Mouse (Mus musculus): ENCODE measurements at regions not wholly inside any gene's neighbourhood (a gene's known extent, or its start where the extent isn't known, plus 50 kb on each side); places are given as distances from the start of the nearest gene placed in this dataset.

DNA sequence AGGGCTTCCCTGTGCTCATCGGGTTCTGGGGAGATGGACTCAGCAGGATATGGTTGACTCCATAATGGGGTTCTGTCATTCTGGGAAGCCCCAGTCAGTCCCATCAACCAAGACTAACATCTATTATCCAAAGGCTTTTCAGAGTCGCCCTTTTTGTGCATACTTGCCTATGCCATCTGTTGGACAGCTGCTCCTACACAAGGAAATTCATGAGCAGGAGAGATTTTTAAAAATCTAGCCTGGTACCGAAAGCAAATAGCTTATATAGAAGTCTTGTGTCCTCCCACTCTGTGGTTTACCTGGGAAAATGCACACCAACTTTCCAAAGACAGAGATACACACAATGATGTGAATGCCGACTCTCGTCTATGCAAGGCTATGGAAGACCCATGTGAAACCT lies 95.4 kb upstream of the Npas2 start:
- no peak for ATAC-seq (replicated peaks; ENCODE audit: poor library complexity, severe bottlenecking)

DNA sequence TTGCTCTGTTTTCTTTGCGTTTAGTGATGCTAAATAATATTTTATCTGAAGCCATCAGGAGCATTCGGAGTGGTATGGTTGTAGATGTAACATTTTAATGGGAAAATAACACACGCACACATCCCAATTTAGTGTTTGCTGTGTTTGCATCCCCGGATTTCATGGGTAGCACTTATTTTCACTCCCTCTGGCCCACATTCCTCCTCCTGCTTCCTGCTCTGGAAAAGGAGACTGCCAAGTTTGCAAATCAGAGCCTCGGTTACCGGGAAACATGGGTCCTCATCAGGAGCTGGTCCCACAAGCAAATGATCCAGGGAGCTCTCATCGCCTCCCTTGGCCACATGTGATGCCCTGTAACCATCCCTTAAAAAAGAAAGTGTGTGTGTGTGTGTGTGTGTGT lies 94.3 kb upstream of the Npas2 start:
- no peak for ATAC-seq (replicated peaks; ENCODE audit: poor library complexity, severe bottlenecking)

GRCm38 (mm10) chr1:39100492-39100891 lies 93.0 kb upstream of the Npas2 start:
- ATAC-seq (replicated peaks; ENCODE audit: poor library complexity, severe bottlenecking): no peak

GRCm38 (mm10) chr1:39102126-39102905 lies 91.2 kb upstream of the Npas2 start:
- no peak for ATAC-seq (replicated peaks; ENCODE audit: poor library complexity, severe bottlenecking)

GRCm38 (mm10) chr1:39102989-39103910 lies 90.3 kb upstream of the Npas2 start:
- no peak for ATAC-seq (replicated peaks; ENCODE audit: poor library complexity, severe bottlenecking)

- no peak for ATAC-seq (replicated peaks; ENCODE audit: poor library complexity, severe bottlenecking)
These were observed 87.8 kb upstream of the Npas2 start for GRCm38 (mm10) chr1:39105546-39106371.

GRCm38 (mm10) chr1:39106372-39106643 lies 87.2 kb upstream of the Npas2 start:
- ATAC-seq (replicated peaks; ENCODE audit: poor library complexity, severe bottlenecking): no peak

DNA sequence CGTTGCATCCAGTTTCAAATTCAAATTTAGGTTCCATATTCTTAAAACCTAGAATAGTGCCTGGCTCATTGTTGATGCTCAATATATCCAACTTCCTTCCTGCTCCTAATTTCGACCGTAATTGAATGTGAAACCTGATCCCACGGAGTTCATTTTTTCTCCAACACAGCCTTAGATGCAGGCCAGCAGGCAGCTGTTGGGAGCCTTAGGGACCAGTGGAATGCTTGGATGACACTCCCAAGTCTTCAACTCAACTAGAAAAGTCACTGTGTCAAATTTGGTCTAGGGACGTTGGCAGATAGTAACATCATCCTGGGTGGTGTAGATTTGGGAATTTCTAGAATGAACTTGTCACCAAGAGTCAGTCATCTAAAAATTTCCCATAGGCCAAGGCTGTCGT lies 86.9 kb upstream of the Npas2 start:
- no peak for ATAC-seq (replicated peaks; ENCODE audit: poor library complexity, severe bottlenecking)

GRCm38 (mm10) chr1:39116319-39116718 lies 77.2 kb upstream of the Npas2 start:
- no peak for ATAC-seq (replicated peaks; ENCODE audit: poor library complexity, severe bottlenecking)

DNA sequence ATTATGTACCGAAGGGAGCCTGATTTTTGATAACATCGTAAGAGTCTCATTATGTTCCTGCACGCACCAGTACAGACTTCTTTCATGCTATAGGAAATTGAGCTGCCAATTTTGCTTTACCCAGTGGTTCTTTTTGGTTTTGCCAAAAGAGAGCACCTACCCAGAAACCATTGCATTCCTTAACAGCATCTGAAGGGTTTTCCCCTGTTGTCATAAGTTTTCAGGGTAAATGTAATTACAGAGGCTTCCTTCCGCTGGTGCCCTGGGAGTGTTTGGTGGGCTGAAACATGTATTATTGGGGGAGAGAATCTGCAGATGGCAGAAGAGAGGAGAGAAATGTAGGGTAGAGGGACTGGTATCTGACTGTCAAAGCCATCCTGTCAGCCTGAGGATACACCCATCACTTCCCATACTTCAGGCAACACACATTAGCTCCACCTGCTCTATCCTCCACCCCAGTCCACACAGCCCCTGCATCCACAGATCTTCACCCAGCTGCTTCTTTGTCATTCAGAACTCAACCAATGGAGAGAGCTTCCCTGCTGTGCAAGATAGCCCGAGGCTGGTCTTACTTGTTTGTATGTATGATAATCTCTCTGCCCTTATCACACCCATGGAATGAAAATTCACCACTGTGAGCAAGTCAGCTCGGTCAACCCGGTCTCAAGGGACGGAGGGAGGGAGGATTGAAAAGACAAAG lies 71.1 kb upstream of the Npas2 start:
- no peak for ATAC-seq (replicated peaks; ENCODE audit: poor library complexity, severe bottlenecking)

DNA sequence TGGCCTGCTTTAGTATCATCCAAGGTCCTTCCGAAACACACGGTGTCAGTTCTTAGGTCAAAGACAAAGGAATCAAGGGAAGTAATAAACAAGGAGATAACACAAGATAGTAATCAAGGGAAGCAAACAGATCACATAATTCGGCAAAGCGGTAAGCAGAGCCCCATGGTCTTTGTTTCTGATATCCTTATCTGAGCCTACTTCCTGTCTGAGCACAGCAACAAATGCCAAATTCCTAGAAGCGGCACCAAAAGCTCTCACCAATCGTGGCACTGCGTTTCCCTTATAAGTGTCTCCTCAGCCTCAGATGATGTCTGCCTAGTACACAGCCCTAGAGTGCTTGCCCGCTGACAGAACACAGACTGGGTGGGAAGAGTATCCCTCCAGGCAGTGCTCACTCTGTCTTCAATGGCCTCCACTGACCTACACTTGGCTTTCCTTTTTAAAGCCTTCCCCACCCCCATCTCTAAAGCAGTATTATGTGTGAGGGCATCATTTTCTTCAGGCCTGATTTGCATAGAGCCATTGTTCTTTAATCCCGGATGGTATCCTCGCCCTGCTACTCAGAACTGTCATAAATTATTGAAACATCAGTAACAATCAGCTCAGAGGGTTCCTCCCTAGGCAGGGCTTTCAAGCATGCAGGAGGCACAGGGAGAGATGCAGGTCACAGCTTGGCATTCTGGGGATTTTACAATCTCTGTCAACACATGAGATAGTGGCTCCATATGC lies 70.3 kb upstream of the Npas2 start:
- ATAC-seq (replicated peaks; ENCODE audit: poor library complexity, severe bottlenecking): no peak

- ATAC-seq (replicated peaks; ENCODE audit: poor library complexity, severe bottlenecking): no peak
These were observed 69.8 kb upstream of the Npas2 start for GRCm38 (mm10) chr1:39123813-39124146.

- no peak for ATAC-seq (replicated peaks; ENCODE audit: poor library complexity, severe bottlenecking)
These were observed 59.0 kb upstream of the Npas2 start for GRCm38 (mm10) chr1:39134521-39134920.

- no peak for ATAC-seq (replicated peaks; ENCODE audit: poor library complexity, severe bottlenecking)
These were observed 50.5 kb upstream of the Npas2 start for GRCm38 (mm10) chr1:39143054-39143453.

- no peak for ATAC-seq (replicated peaks; ENCODE audit: poor library complexity, severe bottlenecking)
These were observed 49.9 kb upstream of the Npas2 start for GRCm38 (mm10) chr1:39143626-39144025.

Data from granulocyte monocyte progenitor cell, adult 5-6 weeks (primary cell).